Mouse (Mus musculus): ENCODE measurements around the gene Scaf11.

- no peak for TF ChIP-seq CTCF (IDR thresholded peaks at IDR 0.05; ENCODE audit: control insufficient read depth, insufficient read depth, low read length)
- no peak for TF ChIP-seq POLR2A (IDR thresholded peaks at IDR 0.05; ENCODE audit: borderline replicate concordance, control insufficient read depth, low read depth, low read length)
Measured at GRCm38 (mm10) chr15:96388565-96388964, 72.1 kb downstream of the Scaf11 start.

Measured in bone marrow, adult 2 months (tissue).